Mouse (Mus musculus) forebrain, embryonic 14.5 days (tissue): Measurements from ENCODE around the gene Prmt3. TPM values are rescaled to one million over a fixed set of nuclear protein-coding genes. Genes with fewer than 3 reads are reported as not detected.

Source experiments
- ATAC-seq: fragments of 200-750 bp; cut with Nextera tagmentation; 2 replicates; pipeline ENCODE4 v1.8.0; 2017; ENCODE audit warnings: mild to moderate bottlenecking, moderate library complexity
- DNase-seq: peaks from one replicate; pipeline ENCODE4 v3.0.0-alpha.2; 2015; ENCODE audit warnings: low spot score
- H3K27ac ChIP-seq: fragments of 300-500 bp; sonication (generic); 2 replicates; pipeline ENCODE4 v1.5.1; 2014; ENCODE audit warnings: low read depth, mild to moderate bottlenecking, control low read depth, low read length, moderate library complexity
- H3K27me3 ChIP-seq: fragments of 300-500 bp; sonication (generic); replicated peaks from 2 replicates; pipeline ENCODE4 v1.6.1; 2014; ENCODE audit warnings: low read length, control low read depth, mixed read lengths; ENCODE audit not compliant: control insufficient read depth, insufficient read depth
- H3K36me3 ChIP-seq: fragments of 300-500 bp; sonication (generic); 2 replicates; pipeline ENCODE4 v1.6.1; 2014; ENCODE audit warnings: low read length, control low read depth; ENCODE audit not compliant: control insufficient read depth, insufficient read depth
- H3K4me1 ChIP-seq: fragments of 300-500 bp; sonication (generic); 2 replicates; pipeline ENCODE4 v1.6.1; 2014; ENCODE audit warnings: antibody characterized with exemption, low read length, control low read depth; ENCODE audit not compliant: control insufficient read depth, insufficient read depth
- H3K4me2 ChIP-seq: fragments of 300-500 bp; sonication (generic); 2 replicates; pipeline ENCODE4 v1.6.1; 2014; ENCODE audit warnings: mild to moderate bottlenecking, control low read depth, low read length
- H3K4me3 ChIP-seq: fragments of 300-500 bp; sonication (generic); 2 replicates; pipeline ENCODE4 v1.5.1; 2014; ENCODE audit warnings: low read depth, low read length, control low read depth
- H3K9ac ChIP-seq: fragments of 300-500 bp; sonication (generic); 2 replicates; pipeline ENCODE4 v1.6.1; 2014; ENCODE audit warnings: mild to moderate bottlenecking, low read length, control low read depth, moderate library complexity
- H3K9me3 ChIP-seq: fragments of 300-500 bp; sonication (generic); replicated peaks from 2 replicates; pipeline ENCODE4 v1.6.1; 2016; ENCODE audit warnings: low read length, control low read depth, mixed read lengths; ENCODE audit not compliant: control insufficient read depth
- WGBS: fragments of 180-500 bp; shearing (Covaris S2); extraction: QIAGEN DNeasy Blood & Tissue Kit; methylation state at CpG from one replicate; pipeline ENCODE4 v1.1.7; 2014; 5-methylcytosine and 5-hydroxymethylcytosine counted together
- polyA plus RNA-seq: library from polyadenylated mRNA; unstranded; fragments of >200 nt; fragmentation: Nextera tagmentation; extraction: Ambion mirVana; gene quantifications from 2 replicates; pipeline ENCODE4 v1.2.1, GENCODE M21; 2014

The Prmt3 gene
- polyA plus RNA-seq, 1 experiment from 2014 or later, result 50.2 TPM

DNA sequence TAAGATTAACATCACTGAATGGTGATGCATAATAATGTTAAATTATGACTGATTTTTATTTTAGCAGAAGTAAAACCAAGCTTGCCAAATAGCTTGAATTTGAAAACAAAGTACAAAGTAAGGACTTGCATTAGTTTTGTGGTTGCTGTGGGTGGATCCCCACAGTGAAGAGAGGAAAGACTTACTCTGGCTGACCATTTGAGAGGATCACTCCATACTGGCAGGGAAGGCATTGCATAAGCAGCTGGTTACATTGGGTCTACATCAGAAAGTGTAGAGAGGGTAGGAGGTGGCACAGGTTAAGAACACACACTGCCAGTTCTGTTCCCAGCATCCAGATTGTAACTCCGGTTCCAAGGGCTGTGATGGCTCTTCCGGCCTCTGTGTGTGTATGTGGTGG, 4.9 kb downstream of the Prmt3 start:
- Histone ChIP-seq H3K4me3 (no peak overlapping the region), H3K4me2 (no peak overlapping the region), H3K27ac (no peak overlapping the region), H3K36me3 (peaks cover 39% of the 10 kb centered on the region), H3K4me1 (peaks cover 12% of the 10 kb centered on the region), H3K9ac (no peak overlapping the region), H3K9me3 (no peaks in the 10 kb centered on the region), H3K27me3 (no peaks in the 10 kb centered on the region)
- WGBS, result 92% methylated on average over 2 of the region's 2 CpGs
- ATAC-seq (no peak), DNase-seq (no peak)

DNA sequence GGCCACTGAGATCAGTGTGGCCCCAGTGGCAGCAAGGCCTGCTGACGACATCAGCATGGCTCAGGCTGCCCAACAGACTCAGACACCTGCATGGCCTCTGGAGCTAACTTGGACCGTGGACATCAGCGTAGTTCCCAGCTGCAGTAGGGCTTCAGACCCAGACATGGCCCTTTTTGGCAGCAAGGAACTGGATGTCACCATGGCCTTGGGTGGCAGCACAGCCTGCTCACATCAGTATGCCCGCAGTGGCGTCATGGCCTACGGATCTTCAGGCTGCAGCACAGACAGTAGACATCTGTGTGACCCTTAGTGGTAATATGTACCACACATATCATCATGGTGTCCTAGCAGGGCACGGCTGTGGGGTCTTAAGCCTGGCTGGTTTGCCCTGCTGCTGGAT, 7.0 kb downstream of the Prmt3 start:
- no peak overlapping the region for H3K27ac ChIP-seq
- ATAC-seq, result no peak
- 96% methylated on average over 7 of the region's 7 CpGs for WGBS
- H3K4me3 ChIP-seq, result no peak overlapping the region
- H3K27me3 ChIP-seq, result no peaks in the 10 kb centered on the region
- H3K4me2 ChIP-seq, result no peak overlapping the region
- no peak for DNase-seq
- H3K4me1 ChIP-seq, result 0 out of 2 replicates have a peak, but pooled peaks cover 2% of the 10 kb centered on the region
- no peak overlapping the region for H3K9ac ChIP-seq
- H3K36me3 ChIP-seq, result peaks cover 46% of the 10 kb centered on the region
- H3K9me3 ChIP-seq, result no peaks in the 10 kb centered on the region

DNA sequence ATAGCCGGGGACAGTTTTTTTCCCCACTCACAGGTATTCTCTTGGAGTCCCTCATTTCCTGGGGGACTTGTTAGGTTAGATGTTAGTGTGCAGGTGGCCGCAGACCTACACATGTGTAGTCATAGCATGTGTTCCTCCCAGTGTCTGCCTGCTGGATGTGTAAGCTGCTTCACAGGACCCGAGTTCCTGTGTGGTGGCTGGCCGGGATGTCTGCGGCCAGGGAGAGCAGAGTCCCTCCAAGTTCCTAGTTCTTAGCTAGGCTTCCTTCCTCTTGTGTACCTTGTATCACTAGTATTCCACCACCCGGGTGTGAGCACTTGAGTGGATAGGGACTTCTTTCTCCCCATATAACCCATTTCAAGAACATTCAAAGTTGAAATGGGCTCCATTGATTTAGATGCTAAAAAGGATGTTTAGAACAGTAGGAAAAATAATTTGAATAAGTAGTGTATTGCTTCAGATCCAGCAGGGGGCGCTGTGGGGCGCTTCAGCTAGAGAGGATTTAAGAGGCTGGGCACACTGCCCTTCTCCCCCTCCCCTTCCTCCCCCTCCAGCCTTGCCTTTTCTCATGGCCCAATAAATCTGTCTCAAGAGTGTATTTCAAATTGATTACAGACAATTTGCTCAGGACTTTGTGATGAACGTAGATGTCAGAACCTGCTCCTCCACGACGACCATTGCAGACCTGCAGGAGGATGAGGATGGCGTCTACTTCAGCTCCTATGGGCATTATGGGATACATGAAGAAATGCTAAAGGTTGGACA, 8.7 kb downstream of the Prmt3 start:
- Histone ChIP-seq H3K4me2 (no peak overlapping the region), H3K27ac (no peak overlapping the region), H3K4me3 (no peak overlapping the region), H3K9ac (no peak overlapping the region), H3K4me1 (no peaks in the 10 kb centered on the region), H3K9me3 (no peaks in the 10 kb centered on the region), H3K27me3 (no peaks in the 10 kb centered on the region), H3K36me3 (peaks cover 53% of the 10 kb centered on the region)
- DNase-seq (peak; percentile 85), ATAC-seq (peak; percentile 65)
- 62% methylated on average over 12 of the region's 12 CpGs for WGBS

DNA sequence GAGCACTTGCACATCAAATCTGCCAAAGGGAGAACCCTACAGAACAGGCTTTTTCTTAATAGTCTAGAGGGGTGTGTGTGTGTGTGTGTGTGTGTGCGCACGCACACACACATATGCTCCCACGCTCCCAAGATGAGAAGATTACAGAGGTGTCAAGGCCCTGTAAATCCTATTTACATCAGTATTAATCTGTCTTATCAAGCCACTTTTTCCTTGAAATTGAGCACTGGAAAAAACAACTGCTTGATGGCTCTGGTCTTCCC, 9.2 kb downstream of the Prmt3 start:
- Histone ChIP-seq H3K36me3 (peaks cover 49% of the 10 kb centered on the region), H3K4me2 (no peak overlapping the region), H3K4me3 (no peak overlapping the region), H3K27me3 (no peaks in the 10 kb centered on the region), H3K4me1 (no peaks in the 10 kb centered on the region), H3K9ac (no peak overlapping the region), H3K9me3 (no peaks in the 10 kb centered on the region), H3K27ac (no peak overlapping the region)
- DNase-seq, result no peak
- ATAC-seq, result no peak
- WGBS, result 94% methylated on average over 3 of the region's 3 CpGs

DNA sequence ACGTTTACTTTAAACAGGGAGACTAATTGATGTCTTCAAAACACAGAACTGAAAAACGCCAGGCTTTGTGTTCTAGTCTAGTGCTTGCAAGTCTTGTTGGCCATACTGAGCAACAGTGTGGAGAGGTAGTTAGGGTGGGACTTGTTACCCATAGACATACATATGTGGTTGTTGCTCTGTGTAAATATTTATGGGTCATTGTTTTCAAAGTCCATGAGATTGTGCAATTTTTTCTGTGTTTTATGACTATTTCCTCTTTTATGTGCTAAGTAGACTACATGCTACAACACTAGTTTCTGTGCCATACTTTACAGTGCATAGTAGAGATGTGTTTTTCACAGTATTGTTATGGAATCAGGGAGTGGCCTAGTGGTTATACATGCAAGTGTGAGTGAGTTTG, 16.2 kb downstream of the Prmt3 start:
- Histone ChIP-seq H3K36me3 (peaks cover 51% of the 10 kb centered on the region), H3K9me3 (no peaks in the 10 kb centered on the region), H3K27me3 (no peaks in the 10 kb centered on the region), H3K27ac (no peak overlapping the region), H3K4me1 (no peaks in the 10 kb centered on the region), H3K4me3 (no peak overlapping the region), H3K9ac (no peak overlapping the region), H3K4me2 (no peak overlapping the region)
- ATAC-seq (no peak), DNase-seq (no peak)
- WGBS, result 86% methylated on average over 2 of the region's 2 CpGs

DNA sequence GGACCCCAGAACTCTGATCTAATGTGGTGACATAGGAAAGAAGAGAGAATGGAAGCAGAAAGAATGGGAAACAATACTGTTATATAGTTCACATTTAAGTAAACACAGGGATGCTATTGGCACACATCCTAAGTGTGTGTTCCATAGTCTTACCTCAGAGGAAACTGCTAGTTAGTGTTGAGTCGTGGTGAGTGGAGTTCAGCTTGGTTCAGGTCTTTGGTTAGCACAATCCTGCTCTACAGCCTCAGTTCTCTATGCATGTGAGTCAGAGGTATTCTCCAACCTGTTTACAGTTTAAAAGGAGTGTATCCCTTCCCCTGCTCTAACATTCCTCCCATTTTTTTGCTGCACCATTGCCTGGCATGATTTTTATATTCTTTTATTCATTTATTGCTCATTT, 19.0 kb downstream of the Prmt3 start:
- Histone ChIP-seq H3K36me3 (peaks cover 51% of the 10 kb centered on the region), H3K9me3 (no peaks in the 10 kb centered on the region), H3K27me3 (no peaks in the 10 kb centered on the region), H3K27ac (no peak overlapping the region), H3K4me3 (no peak overlapping the region), H3K9ac (no peak overlapping the region), H3K4me1 (no peaks in the 10 kb centered on the region), H3K4me2 (no peak overlapping the region)
- 82% methylated on average over 1 of the region's 1 CpGs for WGBS
- no peak for ATAC-seq
- DNase-seq, result no peak

DNA sequence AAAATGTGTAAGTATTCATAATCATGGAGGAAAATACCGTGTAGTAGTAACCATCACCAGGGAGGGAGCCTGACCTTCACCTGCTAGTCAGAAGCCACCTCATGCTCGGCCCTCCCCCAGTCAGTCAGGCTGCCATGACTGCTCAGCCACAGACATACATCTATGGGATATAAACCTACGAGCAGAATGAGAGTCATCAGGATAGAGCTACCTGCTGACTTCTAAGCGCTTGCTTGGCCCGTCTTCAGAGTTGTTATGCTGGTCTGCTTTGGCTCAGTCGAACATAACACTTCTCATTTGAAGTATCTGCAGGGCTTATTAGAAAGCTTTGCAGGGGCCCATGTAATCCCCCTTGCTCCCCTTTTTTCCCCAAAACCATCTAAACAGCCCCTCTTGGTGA, 25.4 kb downstream of the Prmt3 start:
- WGBS, result 79% methylated on average over 6 of the region's 6 CpGs

DNA sequence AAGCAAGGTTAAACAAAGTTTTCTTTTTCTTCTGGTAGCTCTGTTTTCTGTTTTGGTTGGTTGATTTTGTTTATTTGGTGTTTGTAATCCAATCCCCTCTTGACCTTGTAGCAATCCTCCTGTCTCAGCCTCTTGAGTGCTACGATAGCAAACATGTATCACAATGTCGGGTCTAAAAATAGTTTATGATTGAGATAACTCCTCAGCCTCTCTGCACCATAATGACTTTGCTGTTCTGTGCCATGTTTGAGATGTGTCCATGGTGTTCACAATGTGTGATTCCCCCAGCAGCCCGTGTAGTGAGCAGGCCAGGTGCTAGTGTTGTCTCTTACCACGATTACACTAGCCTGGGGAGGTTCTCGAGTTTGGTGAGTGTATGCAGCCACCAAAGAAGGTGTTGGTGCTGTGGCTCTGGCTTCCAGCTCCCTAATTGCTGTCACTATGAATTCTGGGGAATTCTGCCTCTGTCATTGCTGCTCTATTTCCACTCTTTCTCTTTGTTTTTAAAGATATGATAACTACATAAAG, 26.6 kb downstream of the Prmt3 start:
- no peak for ATAC-seq
- no peak overlapping the region for H3K27ac ChIP-seq
- no peak overlapping the region for H3K4me3 ChIP-seq
- no peaks in the 10 kb centered on the region for H3K9me3 ChIP-seq
- H3K36me3 ChIP-seq, result peaks cover 33% of the 10 kb centered on the region; the same call in 1 of the 2 replicates
- H3K27me3 ChIP-seq, result no peaks in the 10 kb centered on the region
- no peaks in the 10 kb centered on the region for H3K4me1 ChIP-seq
- WGBS, result 90% methylated on average over 5 of the region's 5 CpGs
- DNase-seq, result no peak
- no peak overlapping the region for H3K9ac ChIP-seq
- H3K4me2 ChIP-seq, result no peak overlapping the region

More for the DNA sequence above, 25.4 kb downstream of the Prmt3 start:
- H3K4me1 ChIP-seq, result no peaks in the 10 kb centered on the region
- no peaks in the 10 kb centered on the region for H3K27me3 ChIP-seq
- H3K27ac ChIP-seq, result no peak overlapping the region
- no peaks in the 10 kb centered on the region for H3K9me3 ChIP-seq
- no peak overlapping the region for H3K4me2 ChIP-seq
- no peak for DNase-seq
- H3K36me3 ChIP-seq, result peaks cover 32% of the 10 kb centered on the region
- ATAC-seq, result no peak
- no peak overlapping the region for H3K4me3 ChIP-seq
- H3K9ac ChIP-seq, result no peak overlapping the region

DNA sequence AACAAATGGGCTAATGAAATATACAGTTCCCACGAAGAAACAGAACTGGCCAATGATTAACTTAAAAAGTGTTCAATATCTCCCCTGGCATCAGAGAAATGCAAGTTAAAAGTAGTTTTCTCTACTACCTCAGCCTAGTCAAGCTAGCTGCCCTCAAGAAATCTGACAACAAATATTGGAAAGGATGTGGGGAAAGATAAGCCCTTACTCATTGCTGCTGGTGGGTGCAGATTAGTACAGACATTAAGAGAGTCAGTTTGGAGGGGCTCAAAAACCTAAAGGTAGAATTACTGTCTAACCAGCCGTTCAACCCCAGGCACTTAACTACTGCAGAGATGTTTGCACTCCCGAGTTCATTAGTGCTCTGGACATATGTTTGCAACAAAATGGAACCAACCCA, 27.5 kb downstream of the Prmt3 start:
- 77% methylated on average over 3 of the region's 3 CpGs for WGBS
- no peak overlapping the region for H3K9ac ChIP-seq
- ATAC-seq (no peak), DNase-seq (no peak)
- H3K4me1 ChIP-seq, result no peaks in the 10 kb centered on the region
- no peak overlapping the region for H3K4me3 ChIP-seq
- H3K4me2 ChIP-seq, result no peak overlapping the region
- H3K27ac ChIP-seq, result no peak overlapping the region
- H3K27me3 ChIP-seq, result no peaks in the 10 kb centered on the region
- H3K36me3 ChIP-seq, result peaks cover 30% of the 10 kb centered on the region; the same call in 1 of the 2 replicates
- H3K9me3 ChIP-seq, result no peaks in the 10 kb centered on the region
